Mouse (Mus musculus) hindbrain, postnatal 0 days (tissue): ENCODE results near the gene Socs3. TPM values are rescaled to one million over a fixed set of nuclear protein-coding genes. Genes with fewer than 3 reads are reported as not detected.
A peak's percentile ranks its signal among the peaks of the same experiment; 100 is the strongest.

ENCODE experiments used
- ATAC-seq: fragments of 200-750 bp; cut with Nextera tagmentation; 2 replicates; pipeline ENCODE4 v1.8.0; 2017; ENCODE audit warnings: mild to moderate bottlenecking, moderate TSS enrichment, moderate library complexity
- DNase-seq: peaks from one replicate; pipeline ENCODE4 v3.0.0-alpha.2; 2015; ENCODE audit warnings: low spot score
- H3K27ac ChIP-seq: fragments of 300-500 bp; sonication (generic); 2 replicates; pipeline ENCODE4 v1.5.1; 2014; ENCODE audit warnings: mild to moderate bottlenecking
- H3K27me3 ChIP-seq: fragments of 300-500 bp; sonication (generic); 2 replicates; pipeline ENCODE4 v1.6.1; 2014; ENCODE audit warnings: low read length, mixed read lengths; ENCODE audit not compliant: insufficient read depth
- H3K36me3 ChIP-seq: fragments of 300-500 bp; sonication (generic); 2 replicates; pipeline ENCODE4 v1.6.1; 2014; ENCODE audit warnings: low read length, mixed read lengths; ENCODE audit not compliant: insufficient read depth
- H3K4me1 ChIP-seq: fragments of 300-500 bp; sonication (generic); 2 replicates; pipeline ENCODE4 v1.6.1; 2014; ENCODE audit warnings: antibody characterized with exemption, low read length, mixed read lengths; ENCODE audit not compliant: insufficient read depth
- H3K4me2 ChIP-seq: fragments of 300-500 bp; sonication (generic); 2 replicates; pipeline ENCODE4 v1.6.1; 2014; ENCODE audit warnings: low read depth, mild to moderate bottlenecking, low read length, moderate library complexity, mixed read lengths
- H3K4me3 ChIP-seq: fragments of 300-500 bp; sonication (generic); 2 replicates; pipeline ENCODE4 v1.5.1; 2014; ENCODE audit warnings: low read length
- H3K9ac ChIP-seq: fragments of 300-500 bp; sonication (generic); replicated peaks from 2 replicates; pipeline ENCODE4 v1.6.1; 2014; ENCODE audit warnings: mild to moderate bottlenecking, low read length, moderate library complexity, mixed read lengths
- H3K9me3 ChIP-seq: fragments of 300-500 bp; sonication (generic); 2 replicates; pipeline ENCODE4 v1.6.1; 2016; ENCODE audit warnings: low read length, mixed read lengths
- CTCF ChIP-seq: IDR thresholded peaks from 2 replicates; pipeline ENCODE4 v1.5.1; 2016; ENCODE audit warnings: antibody characterized with exemption, control low read depth, low read depth
- WGBS: fragments of 180-500 bp; shearing (Covaris S2); extraction: QIAGEN DNeasy Blood & Tissue Kit; methylation state at CpG from one replicate; pipeline ENCODE4 v1.1.7; 2014; 5-methylcytosine and 5-hydroxymethylcytosine counted together
- polyA plus RNA-seq: library from polyadenylated mRNA; unstranded; fragments of >200 nt; fragmentation: Nextera tagmentation; extraction: Ambion mirVana; gene quantifications from 2 replicates; pipeline ENCODE4 v1.2.1, GENCODE M21; 2015
- total RNA-seq: library from RNA; depleted of rRNA; stranded (reverse); fragments of >200 nt; gene quantifications from 2 replicates; pipeline ENCODE4 v1.2.3, GENCODE M21; 2014

Gene Socs3
- total and polyA plus RNA-seq, 2 experiments from 2014 or later: 6.0 to 12.3 TPM

GRCm38 (mm10) chr11:117972656-117973558 is 3.1 kb upstream of the Socs3 start:
- WGBS: 76% methylated on average over 11 of the region's 11 CpGs
- Histone ChIP-seq H3K27ac (no peak overlapping the region), H3K4me1 (peaks cover 24% of the 10 kb centered on the region), H3K4me3 (no peak overlapping the region), H3K9ac (no peak overlapping the region), H3K36me3 (no peaks in the 10 kb centered on the region), H3K4me2 (no peak overlapping the region), H3K27me3 (no peaks in the 10 kb centered on the region), H3K9me3 (no peaks in the 10 kb centered on the region)
- no peak for DNase-seq
- TF ChIP-seq CTCF: no peak
- ATAC-seq: no peak

- no peaks in the 10 kb centered on the region for H3K36me3 ChIP-seq
- DNase-seq (no peak), ATAC-seq (no peak)
- no peak overlapping the region for H3K4me3 ChIP-seq
- WGBS: 48% methylated on average over 2 of the region's 2 CpGs
- H3K9me3 ChIP-seq: no peaks in the 10 kb centered on the region
- H3K4me1 ChIP-seq: peaks cover 34% of the 10 kb centered on the region
- no peaks in the 10 kb centered on the region for H3K27me3 ChIP-seq
- H3K9ac ChIP-seq: no peak overlapping the region
- no peak overlapping the region for H3K4me2 ChIP-seq
- no peak for TF ChIP-seq CTCF
- no peak overlapping the region for H3K27ac ChIP-seq
Measured at GRCm38 (mm10) chr11:117971646-117972242, 1.9 kb upstream of the Socs3 start.

- Histone ChIP-seq H3K27me3 (no peaks in the 10 kb centered on the region), H3K9ac (no peak overlapping the region), H3K36me3 (no peaks in the 10 kb centered on the region), H3K9me3 (no peaks in the 10 kb centered on the region), H3K27ac (no peak overlapping the region), H3K4me1 (peaks cover 34% of the 10 kb centered on the region), H3K4me3 (no peak overlapping the region), H3K4me2 (no peak overlapping the region)
- TF ChIP-seq CTCF: no peak
- WGBS: 58% methylated on average over 6 of the region's 6 CpGs
- DNase-seq: no peak
- no peak for ATAC-seq
Measured at GRCm38 (mm10) chr11:117971100-117971499, 1.3 kb upstream of the Socs3 start.

- H3K4me1 ChIP-seq: peaks cover 25% of the 10 kb centered on the region
- H3K4me3 ChIP-seq: peak overlapping the region; percentile 53
- H3K4me2 ChIP-seq: peak overlapping the region; percentile 91
- no peaks in the 10 kb centered on the region for H3K9me3 ChIP-seq
- peak overlapping the region; percentile 62 for H3K9ac ChIP-seq
- no peaks in the 10 kb centered on the region for H3K36me3 ChIP-seq
- peak; percentile 93 for ATAC-seq
- no peaks in the 10 kb centered on the region for H3K27me3 ChIP-seq
- peak overlapping the region; percentile 85 for H3K27ac ChIP-seq
- under 1% methylated on average over 59 of the region's 65 CpGs for WGBS
- peak; percentile 94 for DNase-seq
- TF ChIP-seq CTCF: no peak
Measured at GRCm38 (mm10) chr11:117969100-117969944, 525 bp downstream of the Socs3 start.

GRCm38 (mm10) chr11:117968716-117969099 is 1.1 kb downstream of the Socs3 start:
- H3K4me2 ChIP-seq: peak overlapping the region; percentile 91
- ATAC-seq (peak; percentile 25), DNase-seq (no peak)
- H3K4me1 ChIP-seq: peaks cover 26% of the 10 kb centered on the region
- peak; percentile 45 for TF ChIP-seq CTCF
- H3K9ac ChIP-seq: peak overlapping the region; percentile 62
- WGBS: 0% methylated on average over 31 of the region's 34 CpGs
- no peaks in the 10 kb centered on the region for H3K9me3 ChIP-seq
- no peaks in the 10 kb centered on the region for H3K27me3 ChIP-seq
- H3K27ac ChIP-seq: peak overlapping the region; percentile 85
- H3K36me3 ChIP-seq: no peaks in the 10 kb centered on the region
- peak overlapping the region; percentile 53 for H3K4me3 ChIP-seq

GRCm38 (mm10) chr11:117968016-117968671 is 1.7 kb downstream of the Socs3 start:
- Histone ChIP-seq H3K4me2 (peak overlapping the region; percentile 91), H3K9ac (peak overlapping the region; percentile 62), H3K27me3 (no peaks in the 10 kb centered on the region), H3K4me3 (peak overlapping the region; percentile 53), H3K36me3 (no peaks in the 10 kb centered on the region), H3K9me3 (no peaks in the 10 kb centered on the region), H3K4me1 (peaks cover 26% of the 10 kb centered on the region), H3K27ac (peak overlapping the region; percentile 85)
- peak; percentile 46 for DNase-seq
- ATAC-seq: no peak
- WGBS: 1% methylated on average over 64 of the region's 64 CpGs
- no peak for TF ChIP-seq CTCF
